Mouse (Mus musculus): ENCODE data around the gene Ube4b. TPM values are rescaled to one million over a fixed set of nuclear protein-coding genes. Genes with fewer than 3 reads are reported as not detected.
A peak's percentile ranks its signal among the peaks of the same experiment; 100 is the strongest.

Gene Ube4b
- polyA plus RNA-seq, 1 experiment from 2014 or later = 29.6 TPM

DNA sequence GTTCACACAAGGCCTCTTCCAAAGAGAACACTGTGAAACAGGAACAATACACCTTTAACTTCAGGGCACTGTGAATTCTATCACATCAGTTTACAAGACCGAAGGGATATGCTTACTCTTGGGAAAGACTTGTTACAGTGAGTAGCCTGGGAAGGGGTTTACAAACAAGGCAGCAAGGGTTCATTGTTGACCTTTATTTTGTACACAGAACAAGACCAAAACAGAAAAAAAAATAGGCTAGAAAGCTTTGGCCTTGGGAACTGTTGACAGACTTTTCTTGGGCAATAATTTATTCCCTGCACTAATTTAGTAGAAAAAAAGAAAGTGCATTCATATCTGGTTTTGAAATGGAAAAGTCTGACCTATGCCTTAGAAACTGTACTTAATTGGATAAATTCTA is 122.1 kb downstream of the Ube4b start:
- Histone ChIP-seq H3K4me1 (ENCODE audit: control insufficient read depth in 2 of 2, insufficient read depth in 2 of 2, low read length in 2 of 2) (peaks cover 11 to 51% of the 10 kb centered on the region in 2 experiments), H3K9ac (ENCODE audit: low read length) (no peak overlapping the region), H3K4me2 (ENCODE audit: low read length) (no peak overlapping the region)

GRCm38 (mm10) chr4:149303502-149303901 is 123.0 kb downstream of the Ube4b start:
- Histone ChIP-seq H3K9ac (ENCODE audit: low read length) (0 out of 2 replicates have a peak overlapping the region, but pooled peaks have one; percentile 25), H3K4me2 (ENCODE audit: low read length) (peak overlapping the region; percentile 46)
- 29% methylated on average over 5 of the region's 5 CpGs for WGBS

More for the DNA sequence above, 122.1 kb downstream of the Ube4b start:
- ATAC-seq (ENCODE audit: insufficient number of reproducible peaks, insufficient read depth, low FRiP score, low read depth) = no peak
- Histone ChIP-seq H3K27ac (replicated peaks in 1 of 2; ENCODE audit: control insufficient read depth in 1 of 2, insufficient read depth in 1 of 2, low read depth in 2 of 2, low read length in 2 of 2) (no peak overlapping the region), H3K36me3 (ENCODE audit: control insufficient read depth, insufficient read depth, low read length) (no peaks in the 10 kb centered on the region), H3K9me3 (ENCODE audit: control insufficient read depth, low read length) (no peaks in the 10 kb centered on the region), H3K27me3 (ENCODE audit: control insufficient read depth, insufficient read depth, low read length) (no peaks in the 10 kb centered on the region), H3K4me3 (ENCODE audit: control insufficient read depth in 1 of 2, insufficient read depth in 1 of 2, low read depth in 1 of 2, low read length in 2 of 2) (no peak overlapping the region)
- 70% methylated on average over 1 of the region's 1 CpGs for WGBS

GRCm38 (mm10) chr4:149302751-149303150 is 123.8 kb downstream of the Ube4b start:
- H3K9me3 ChIP-seq (ENCODE audit: control insufficient read depth, low read length) = no peaks in the 10 kb centered on the region
- no peaks in the 10 kb centered on the region for H3K36me3 ChIP-seq (ENCODE audit: control insufficient read depth, insufficient read depth, low read length)
- 68% methylated on average over 5 of the region's 5 CpGs for WGBS
- H3K9ac ChIP-seq (ENCODE audit: low read length) = no peak overlapping the region
- peaks cover 8 to 44% of the 10 kb centered on the region in 2 experiments for H3K4me1 ChIP-seq (ENCODE audit: control insufficient read depth in 2 of 2, insufficient read depth in 2 of 2, low read length in 2 of 2)
- no peak overlapping the region for H3K4me3 ChIP-seq (ENCODE audit: control insufficient read depth in 1 of 2, insufficient read depth in 1 of 2, low read depth in 1 of 2, low read length in 2 of 2)
- peak overlapping the region; percentile 46 for H3K4me2 ChIP-seq (ENCODE audit: low read length)
- no peaks in the 10 kb centered on the region for H3K27me3 ChIP-seq (ENCODE audit: control insufficient read depth, insufficient read depth, low read length)
- ATAC-seq (ENCODE audit: insufficient number of reproducible peaks, insufficient read depth, low FRiP score, low read depth) = no peak
- no peak overlapping the region for H3K27ac ChIP-seq (replicated peaks in 1 of 2; ENCODE audit: control insufficient read depth in 1 of 2, insufficient read depth in 1 of 2, low read depth in 2 of 2, low read length in 2 of 2)

More at GRCm38 (mm10) chr4:149303502-149303901, 123.0 kb downstream of the Ube4b start:
- H3K4me1 ChIP-seq (ENCODE audit: control insufficient read depth in 2 of 2, insufficient read depth in 2 of 2, low read length in 2 of 2) = peaks cover 8 to 48% of the 10 kb centered on the region in 2 experiments
- H3K36me3 ChIP-seq (ENCODE audit: control insufficient read depth, insufficient read depth, low read length) = no peaks in the 10 kb centered on the region
- no peak overlapping the region for H3K27ac ChIP-seq (replicated peaks in 1 of 2; ENCODE audit: control insufficient read depth in 1 of 2, insufficient read depth in 1 of 2, low read depth in 2 of 2, low read length in 2 of 2)
- ATAC-seq (ENCODE audit: insufficient number of reproducible peaks, insufficient read depth, low FRiP score, low read depth) = no peak
- no peaks in the 10 kb centered on the region for H3K9me3 ChIP-seq (ENCODE audit: control insufficient read depth, low read length)
- no peaks in the 10 kb centered on the region for H3K27me3 ChIP-seq (ENCODE audit: control insufficient read depth, insufficient read depth, low read length)
- H3K4me3 ChIP-seq (ENCODE audit: control insufficient read depth in 1 of 2, insufficient read depth in 1 of 2, low read depth in 1 of 2, low read length in 2 of 2) = no peak overlapping the region

- Histone ChIP-seq H3K27me3 (ENCODE audit: control insufficient read depth, insufficient read depth, low read length) (no peaks in the 10 kb centered on the region), H3K4me1 (ENCODE audit: control insufficient read depth in 2 of 2, insufficient read depth in 2 of 2, low read length in 2 of 2) (peaks cover 8 to 44% of the 10 kb centered on the region in 2 experiments), H3K9me3 (ENCODE audit: control insufficient read depth, low read length) (no peaks in the 10 kb centered on the region), H3K9ac (ENCODE audit: low read length) (peak overlapping the region; percentile 21; the same call in 1 of the 2 replicates), H3K4me2 (ENCODE audit: low read length) (no peak overlapping the region; the same call in 1 of the 2 replicates), H3K36me3 (ENCODE audit: control insufficient read depth, insufficient read depth, low read length) (no peaks in the 10 kb centered on the region), H3K4me3 (ENCODE audit: control insufficient read depth in 1 of 2, insufficient read depth in 1 of 2, low read depth in 1 of 2, low read length in 2 of 2) (no peak overlapping the region), H3K27ac (replicated peaks in 1 of 2; ENCODE audit: control insufficient read depth in 1 of 2, insufficient read depth in 1 of 2, low read depth in 2 of 2, low read length in 2 of 2) (no peak overlapping the region)
- no peak for ATAC-seq (ENCODE audit: insufficient number of reproducible peaks, insufficient read depth, low FRiP score, low read depth)
- WGBS = 55% methylated on average over 3 of the region's 3 CpGs
These were observed 124.4 kb downstream of the Ube4b start for GRCm38 (mm10) chr4:149302136-149302535.

DNA sequence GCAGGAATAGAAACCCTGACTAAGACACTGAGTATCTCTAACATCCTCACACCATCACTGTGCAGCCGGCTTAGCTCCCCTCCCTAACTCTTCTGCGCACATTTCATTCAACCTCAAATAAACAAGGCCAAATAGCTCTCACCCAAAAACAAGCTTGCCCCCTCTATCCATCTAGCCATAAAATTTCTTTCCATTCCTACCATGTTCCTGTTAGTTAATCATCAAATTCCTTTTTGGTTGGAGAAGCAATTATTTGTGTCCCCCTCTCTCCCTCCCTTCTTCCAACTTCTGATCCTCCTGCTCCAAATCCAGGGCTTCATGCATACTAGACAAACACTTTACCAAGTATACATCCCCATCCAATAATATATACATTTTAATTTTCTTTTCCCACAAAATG is 130.0 kb downstream of the Ube4b start:
- Histone ChIP-seq H3K4me1 (ENCODE audit: control insufficient read depth in 2 of 2, insufficient read depth in 2 of 2, low read length in 2 of 2) (peaks cover 8 to 25% of the 10 kb centered on the region in 2 experiments), H3K4me3 (ENCODE audit: control insufficient read depth in 1 of 2, insufficient read depth in 1 of 2, low read depth in 1 of 2, low read length in 2 of 2) (no peak overlapping the region), H3K27ac (replicated peaks in 1 of 2; ENCODE audit: control insufficient read depth in 1 of 2, insufficient read depth in 1 of 2, low read depth in 2 of 2, low read length in 2 of 2) (no peak overlapping the region), H3K9me3 (ENCODE audit: control insufficient read depth, low read length) (no peaks in the 10 kb centered on the region), H3K4me2 (ENCODE audit: low read length) (no peak overlapping the region), H3K36me3 (ENCODE audit: control insufficient read depth, insufficient read depth, low read length) (no peaks in the 10 kb centered on the region; the same call in 1 of the 2 replicates), H3K27me3 (ENCODE audit: control insufficient read depth, insufficient read depth, low read length) (no peaks in the 10 kb centered on the region), H3K9ac (ENCODE audit: low read length) (no peak overlapping the region)
- no peak for ATAC-seq (ENCODE audit: insufficient number of reproducible peaks, insufficient read depth, low FRiP score, low read depth)
- WGBS = 86% methylated on average over 2 of the region's 2 CpGs

- Histone ChIP-seq H3K27ac (replicated peaks in 1 of 2; ENCODE audit: control insufficient read depth in 1 of 2, insufficient read depth in 1 of 2, low read depth in 2 of 2, low read length in 2 of 2) (no peak overlapping the region), H3K4me2 (ENCODE audit: low read length) (no peak overlapping the region)
- 68% methylated on average over 5 of the region's 5 CpGs for WGBS
These were observed 133.6 kb downstream of the Ube4b start for GRCm38 (mm10) chr4:149292984-149293383.

DNA sequence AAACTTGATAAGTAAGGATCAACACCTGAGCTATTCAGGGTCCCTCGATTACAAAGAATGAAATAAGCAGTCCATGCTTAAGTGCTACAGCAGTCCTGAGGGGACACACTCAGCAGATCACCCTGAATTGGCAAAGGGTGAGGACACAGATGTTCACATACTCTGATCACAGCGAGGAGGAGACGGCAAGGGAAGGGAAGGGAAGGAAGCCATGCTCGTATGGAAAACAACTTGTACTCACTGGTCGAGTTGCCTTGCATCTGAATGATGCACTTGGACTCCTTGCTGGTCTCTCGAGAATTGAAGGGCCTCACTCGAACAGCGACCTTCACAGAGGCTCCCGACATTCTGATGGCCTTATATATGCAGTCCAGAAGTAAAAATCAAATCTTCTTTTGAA is 135.5 kb downstream of the Ube4b start:
- H3K9me3 ChIP-seq (ENCODE audit: control insufficient read depth, low read length) = no peaks in the 10 kb centered on the region
- peaks cover 6 to 30% of the 10 kb centered on the region in 2 experiments for H3K4me1 ChIP-seq (ENCODE audit: control insufficient read depth in 2 of 2, insufficient read depth in 2 of 2, low read length in 2 of 2)
- no peak for ATAC-seq (ENCODE audit: insufficient number of reproducible peaks, insufficient read depth, low FRiP score, low read depth)
- H3K4me2 ChIP-seq (ENCODE audit: low read length) = no peak overlapping the region
- H3K27ac ChIP-seq (replicated peaks in 1 of 2; ENCODE audit: control insufficient read depth in 1 of 2, insufficient read depth in 1 of 2, low read depth in 2 of 2, low read length in 2 of 2) = no peak overlapping the region
- no peak overlapping the region for H3K9ac ChIP-seq (ENCODE audit: low read length)
- WGBS = 71% methylated on average over 9 of the region's 9 CpGs
- no peak overlapping the region for H3K4me3 ChIP-seq (ENCODE audit: control insufficient read depth in 1 of 2, insufficient read depth in 1 of 2, low read depth in 1 of 2, low read length in 2 of 2)
- H3K36me3 ChIP-seq (ENCODE audit: control insufficient read depth, insufficient read depth, low read length) = peaks cover 27% of the 10 kb centered on the region
- no peaks in the 10 kb centered on the region for H3K27me3 ChIP-seq (ENCODE audit: control insufficient read depth, insufficient read depth, low read length)

More at GRCm38 (mm10) chr4:149292984-149293383, 133.6 kb downstream of the Ube4b start:
- no peak for ATAC-seq (ENCODE audit: insufficient number of reproducible peaks, insufficient read depth, low FRiP score, low read depth)
- H3K9ac ChIP-seq (ENCODE audit: low read length) = no peak overlapping the region
- no peaks in the 10 kb centered on the region for H3K27me3 ChIP-seq (ENCODE audit: control insufficient read depth, insufficient read depth, low read length)
- H3K4me3 ChIP-seq (ENCODE audit: control insufficient read depth in 1 of 2, insufficient read depth in 1 of 2, low read depth in 1 of 2, low read length in 2 of 2) = no peak overlapping the region
- H3K9me3 ChIP-seq (ENCODE audit: control insufficient read depth, low read length) = no peaks in the 10 kb centered on the region
- peaks cover 27% of the 10 kb centered on the region for H3K36me3 ChIP-seq (ENCODE audit: control insufficient read depth, insufficient read depth, low read length)
- H3K4me1 ChIP-seq (ENCODE audit: control insufficient read depth in 2 of 2, insufficient read depth in 2 of 2, low read length in 2 of 2) = peaks cover 6 to 19% of the 10 kb centered on the region in 2 experiments

DNA sequence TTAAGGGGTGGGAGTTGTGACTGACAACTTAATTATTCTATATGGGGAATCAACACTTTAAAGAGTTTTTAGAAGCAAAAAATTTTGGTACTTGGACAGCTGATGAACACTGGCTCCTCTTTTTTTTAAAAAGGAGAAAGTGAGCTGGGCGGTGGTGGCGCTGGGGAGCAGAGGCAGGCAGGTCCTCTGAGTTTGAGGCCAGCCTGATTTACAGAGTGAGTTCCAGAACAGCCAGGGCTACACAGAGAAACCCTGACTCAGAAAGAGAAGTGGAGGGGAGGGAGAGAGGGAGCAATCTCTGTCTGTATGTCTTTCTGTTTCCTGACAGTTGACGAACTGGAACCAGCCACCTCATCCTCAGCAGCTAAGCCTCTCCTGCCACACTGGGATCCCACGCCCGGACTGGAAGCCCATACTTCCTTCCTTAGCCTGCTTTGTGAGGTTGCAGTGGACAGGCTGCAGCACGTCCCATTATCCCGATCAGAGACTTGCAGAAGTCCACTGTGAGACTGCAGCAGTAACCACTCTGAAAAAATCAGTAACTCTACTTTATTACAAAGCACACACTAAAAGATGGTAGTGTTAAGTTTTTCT is 136.3 kb downstream of the Ube4b start:
- no peak for ATAC-seq (ENCODE audit: insufficient number of reproducible peaks, insufficient read depth, low FRiP score, low read depth)
- Histone ChIP-seq H3K27ac (replicated peaks in 1 of 2; ENCODE audit: control insufficient read depth in 1 of 2, insufficient read depth in 1 of 2, low read depth in 2 of 2, low read length in 2 of 2) (no peak overlapping the region), H3K4me3 (ENCODE audit: control insufficient read depth in 1 of 2, insufficient read depth in 1 of 2, low read depth in 1 of 2, low read length in 2 of 2) (no peak overlapping the region), H3K9ac (ENCODE audit: low read length) (no peak overlapping the region), H3K36me3 (ENCODE audit: control insufficient read depth, insufficient read depth, low read length) (peaks cover 27% of the 10 kb centered on the region), H3K27me3 (ENCODE audit: control insufficient read depth, insufficient read depth, low read length) (no peaks in the 10 kb centered on the region), H3K4me1 (ENCODE audit: control insufficient read depth in 2 of 2, insufficient read depth in 2 of 2, low read length in 2 of 2) (peaks cover 5 to 30% of the 10 kb centered on the region in 2 experiments), H3K4me2 (ENCODE audit: low read length) (no peak overlapping the region), H3K9me3 (ENCODE audit: control insufficient read depth, low read length) (no peaks in the 10 kb centered on the region)
- WGBS = 77% methylated on average over 7 of the region's 7 CpGs
